Mouse (Mus musculus): ENCODE results near the gene A4galt. TPM values are rescaled to one million over a fixed set of nuclear protein-coding genes. Genes with fewer than 3 reads are reported as not detected.
A peak's percentile ranks its signal among the peaks of the same experiment; 100 is the strongest.

A4galt gene
- polyA plus RNA-seq, 1 experiment from 2014 or later = 1.3 TPM

DNA sequence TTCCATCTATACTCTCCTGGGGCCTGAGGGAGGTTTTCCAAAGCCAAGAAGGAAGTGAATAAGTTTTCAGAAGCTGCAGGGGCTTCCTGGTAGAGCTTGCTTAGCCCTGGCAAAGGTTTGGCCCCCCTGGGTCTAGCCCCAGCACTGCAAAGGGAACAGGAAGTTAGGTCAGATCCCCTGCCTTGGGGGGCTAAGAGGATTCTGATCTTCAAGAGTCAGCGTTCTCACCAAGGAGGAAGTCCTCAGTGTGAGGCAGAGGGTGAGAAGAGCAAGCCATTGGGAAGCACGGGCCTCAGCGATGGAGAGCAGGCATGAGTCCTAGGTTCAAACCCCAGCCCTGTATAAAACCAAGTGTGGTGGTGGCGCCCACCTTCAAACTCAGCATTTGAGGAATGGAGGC is 4.9 kb upstream of the A4galt start:
- Histone ChIP-seq H3K9ac (no peak overlapping the region), H3K9me3 (no peaks in the 10 kb centered on the region), H3K36me3 (replicated peaks) (no peaks in the 10 kb centered on the region), H3K4me3 (replicated peaks) (no peak overlapping the region), H3K4me2 (no peak overlapping the region), H3K27ac (no peak overlapping the region), H3K4me1 (peaks cover 3% of the 10 kb centered on the region), H3K27me3 (peaks cover 17% of the 10 kb centered on the region)
- WGBS = 85% methylated on average over 4 of the region's 4 CpGs
- ATAC-seq (ENCODE audit: low FRiP score) = no peak

DNA sequence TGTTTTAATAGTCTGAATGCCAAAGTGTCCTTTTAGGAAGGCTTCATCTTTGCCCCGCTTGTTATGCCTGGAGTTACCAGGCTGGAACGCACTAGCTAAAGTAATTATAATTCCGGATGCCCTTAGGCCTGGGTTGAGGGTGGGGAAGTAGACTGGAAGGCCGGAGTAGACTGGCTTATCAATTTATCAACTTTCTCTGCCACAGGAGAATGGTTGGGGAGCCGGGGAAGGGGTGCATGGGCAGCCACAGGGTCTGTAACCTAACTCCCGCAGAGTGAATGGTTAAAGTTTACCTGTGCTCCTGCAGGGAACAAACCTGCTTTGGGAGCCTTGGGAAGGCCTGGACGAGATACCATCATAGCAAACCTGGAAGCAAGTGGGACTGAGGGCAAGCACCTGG is 4.4 kb upstream of the A4galt start:
- Histone ChIP-seq H3K4me1 (peaks cover 8% of the 10 kb centered on the region), H3K9me3 (no peaks in the 10 kb centered on the region), H3K27me3 (peaks cover 22% of the 10 kb centered on the region), H3K4me3 (replicated peaks) (no peak overlapping the region), H3K27ac (no peak overlapping the region), H3K4me2 (no peak overlapping the region), H3K36me3 (replicated peaks) (no peaks in the 10 kb centered on the region), H3K9ac (no peak overlapping the region)
- 87% methylated on average over 7 of the region's 7 CpGs for WGBS
- no peak for ATAC-seq (ENCODE audit: low FRiP score)

DNA sequence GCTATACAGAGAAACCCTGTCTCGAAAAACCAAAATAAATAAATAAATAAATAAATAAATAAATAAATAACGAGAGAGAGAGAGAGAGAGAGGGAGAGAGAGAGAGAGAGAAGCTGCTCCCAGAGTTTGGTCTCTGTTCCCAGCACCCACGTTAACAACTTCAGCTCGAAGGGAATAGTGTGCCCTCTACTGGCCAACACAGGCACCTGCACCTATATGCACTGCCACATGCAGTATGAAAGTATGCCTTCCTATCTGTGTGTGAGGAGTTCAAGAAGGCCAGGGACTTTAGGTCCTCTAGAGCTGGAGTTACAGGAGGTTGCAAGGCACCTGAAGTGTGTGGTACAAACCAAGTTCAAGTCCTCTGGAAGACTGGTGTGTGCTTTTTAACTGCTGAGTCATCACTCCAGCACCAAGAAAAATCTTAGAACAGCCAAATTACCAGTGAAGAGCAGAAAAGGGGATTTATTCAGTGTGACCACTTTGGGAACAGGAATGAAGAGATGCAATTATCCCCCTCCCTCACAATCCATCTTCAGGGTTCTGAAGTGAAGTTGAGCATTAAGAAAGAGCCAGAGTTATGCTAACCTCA is 3.7 kb upstream of the A4galt start:
- Histone ChIP-seq H3K27ac (no peak overlapping the region), H3K4me1 (peaks cover 14% of the 10 kb centered on the region), H3K9ac (no peak overlapping the region), H3K27me3 (peaks cover 29% of the 10 kb centered on the region), H3K36me3 (replicated peaks) (no peaks in the 10 kb centered on the region), H3K4me3 (replicated peaks) (no peak overlapping the region), H3K4me2 (no peak overlapping the region), H3K9me3 (no peaks in the 10 kb centered on the region)
- 93% methylated on average over 4 of the region's 4 CpGs for WGBS
- ATAC-seq (ENCODE audit: low FRiP score) = no peak

DNA sequence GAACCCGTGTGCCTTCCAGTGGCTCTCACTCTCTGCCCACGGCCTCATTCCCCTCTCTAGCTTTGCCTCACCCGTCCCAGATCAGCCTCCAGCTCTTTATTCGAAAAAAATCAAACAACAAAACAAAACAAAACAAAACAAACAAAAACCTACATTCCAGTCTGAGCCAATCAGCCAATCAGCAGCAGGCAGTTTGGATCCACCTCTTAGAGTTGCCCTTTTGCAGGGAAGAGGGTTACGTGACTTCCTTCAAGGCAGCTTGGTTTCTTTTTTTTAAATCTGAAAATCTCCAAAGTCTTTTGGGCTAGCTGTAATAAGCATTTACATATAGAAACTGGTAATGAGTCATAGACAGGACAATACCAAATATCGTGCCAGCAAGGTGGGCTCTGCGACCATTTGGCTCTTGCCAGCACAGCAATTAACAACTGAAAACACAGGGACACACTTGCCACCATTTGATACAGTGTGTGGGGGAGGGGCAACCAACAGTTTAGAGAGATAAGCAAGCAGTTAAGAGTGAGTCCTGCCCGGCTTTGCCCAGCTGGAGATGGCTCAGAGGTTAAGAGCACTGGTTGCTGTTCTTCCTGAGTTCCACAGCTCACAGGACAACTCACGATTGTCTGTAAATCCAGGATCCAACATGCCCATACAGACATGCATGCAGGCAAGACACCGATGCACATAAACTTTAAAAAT is 2.9 kb upstream of the A4galt start:
- Histone ChIP-seq H3K9me3 (no peaks in the 10 kb centered on the region), H3K9ac (no peak overlapping the region), H3K4me1 (peaks cover 14% of the 10 kb centered on the region), H3K27me3 (peaks cover 36% of the 10 kb centered on the region), H3K36me3 (replicated peaks) (no peaks in the 10 kb centered on the region), H3K4me2 (no peak overlapping the region), H3K27ac (no peak overlapping the region), H3K4me3 (replicated peaks) (no peak overlapping the region)
- no peak for ATAC-seq (ENCODE audit: low FRiP score)
- WGBS = 82% methylated on average over 10 of the region's 10 CpGs

DNA sequence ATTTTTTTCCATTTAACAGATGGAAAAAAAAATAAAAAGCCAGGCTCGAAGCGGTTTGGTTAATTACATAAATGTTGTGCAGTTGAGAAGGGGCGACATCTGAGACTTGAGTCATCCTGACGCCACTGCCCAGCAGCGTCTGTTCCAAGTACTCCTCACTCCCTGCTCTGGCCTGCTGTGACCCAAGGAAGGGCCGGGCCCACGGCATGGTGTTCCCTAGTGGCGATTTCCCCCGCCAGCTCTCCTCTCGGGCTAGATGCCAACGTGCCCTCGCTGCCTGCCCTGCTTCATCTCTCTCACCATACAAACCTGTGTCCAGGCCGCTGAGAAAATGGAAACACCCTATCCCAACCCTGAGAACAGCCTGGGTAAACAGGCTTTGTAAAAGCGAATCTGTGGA is 486 bp upstream of the A4galt start:
- Histone ChIP-seq H3K9ac (no peak overlapping the region), H3K27ac (no peak overlapping the region), H3K36me3 (replicated peaks) (no peaks in the 10 kb centered on the region), H3K4me1 (peaks cover 14% of the 10 kb centered on the region), H3K27me3 (peaks cover 37% of the 10 kb centered on the region), H3K9me3 (no peaks in the 10 kb centered on the region), H3K4me2 (peak overlapping the region; percentile 81; the same call in 1 of the 2 replicates), H3K4me3 (replicated peaks) (no peak overlapping the region)
- no peak for ATAC-seq (ENCODE audit: low FRiP score)
- 82% methylated on average over 14 of the region's 14 CpGs for WGBS

DNA sequence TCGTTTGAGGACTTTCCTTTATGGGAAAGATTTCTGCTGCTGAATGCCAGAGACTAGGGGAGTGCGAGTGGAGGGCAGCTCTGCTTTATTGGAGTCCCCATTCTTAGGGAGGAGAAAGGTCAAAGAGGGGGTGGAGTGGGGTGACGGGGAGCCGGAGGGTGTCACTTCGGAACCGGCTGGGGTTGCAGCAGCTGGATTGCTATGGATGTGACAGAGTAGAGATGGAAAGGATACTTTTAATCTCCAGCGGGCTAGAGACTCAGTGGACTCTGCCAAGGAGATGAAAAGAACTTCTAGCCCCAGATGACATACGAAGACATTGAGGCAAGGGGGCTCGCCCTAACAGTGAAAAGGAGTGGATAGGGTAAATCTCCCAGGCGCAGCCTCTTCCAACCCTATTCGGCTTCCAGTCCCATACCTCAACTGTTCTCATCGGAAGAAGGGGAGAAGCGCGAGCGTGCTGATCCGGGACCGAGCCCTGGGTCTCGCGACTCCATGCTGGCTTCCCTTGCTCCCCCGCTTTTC is 861 bp downstream of the A4galt start:
- Histone ChIP-seq H3K4me3 (replicated peaks) (peak overlapping the region; percentile 45), H3K9ac (peak overlapping the region; percentile 53), H3K9me3 (no peaks in the 10 kb centered on the region), H3K4me2 (peak overlapping the region; percentile 81), H3K36me3 (replicated peaks) (no peaks in the 10 kb centered on the region), H3K27me3 (peaks cover 37% of the 10 kb centered on the region), H3K4me1 (peaks cover 14% of the 10 kb centered on the region), H3K27ac (no peak overlapping the region)
- 1% methylated on average over 20 of the region's 20 CpGs for WGBS
- no peak for ATAC-seq (ENCODE audit: low FRiP score)

DNA sequence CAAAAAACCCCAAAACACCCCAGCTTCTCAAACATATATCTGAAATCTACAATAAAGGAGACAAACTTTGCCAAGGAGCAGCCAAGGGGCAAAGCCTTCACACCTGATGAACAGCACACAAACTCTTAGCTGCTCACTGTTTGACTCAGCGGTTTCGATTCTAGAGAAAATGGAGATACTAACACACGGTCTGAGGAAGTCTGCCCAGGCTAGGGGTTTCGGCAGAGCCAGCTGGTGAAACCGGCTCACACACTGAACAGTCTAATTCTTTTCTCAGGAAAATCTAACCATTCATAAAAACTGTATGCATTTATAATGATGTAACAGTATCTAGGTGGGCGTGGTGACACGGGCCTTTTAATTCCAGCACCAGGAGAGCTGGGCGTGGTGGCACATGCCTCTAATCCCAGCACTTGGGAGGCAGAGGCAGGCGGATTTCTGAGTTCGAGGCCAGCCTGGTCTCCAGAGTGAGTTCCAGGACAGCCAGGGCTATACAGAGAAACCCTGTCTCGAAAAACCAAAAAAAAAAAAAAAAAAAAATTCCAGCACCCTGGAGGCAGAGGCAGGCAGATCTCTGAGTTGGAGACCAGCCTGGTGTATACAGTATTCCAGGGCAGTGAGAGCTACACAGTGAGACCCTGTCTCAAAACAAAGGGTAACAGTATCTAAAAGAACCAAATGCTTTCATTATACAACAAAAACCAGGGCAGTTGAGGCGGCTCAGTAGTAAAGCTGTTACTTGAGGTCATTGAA is 1.9 kb downstream of the A4galt start:
- 87% methylated on average over 12 of the region's 12 CpGs for WGBS
- Histone ChIP-seq H3K9ac (no peak overlapping the region), H3K27ac (no peak overlapping the region), H3K9me3 (no peaks in the 10 kb centered on the region), H3K4me1 (peaks cover 14% of the 10 kb centered on the region), H3K36me3 (replicated peaks) (no peaks in the 10 kb centered on the region), H3K4me2 (no peak overlapping the region), H3K4me3 (replicated peaks) (no peak overlapping the region), H3K27me3 (peaks cover 37% of the 10 kb centered on the region)
- ATAC-seq (ENCODE audit: low FRiP score) = no peak

DNA sequence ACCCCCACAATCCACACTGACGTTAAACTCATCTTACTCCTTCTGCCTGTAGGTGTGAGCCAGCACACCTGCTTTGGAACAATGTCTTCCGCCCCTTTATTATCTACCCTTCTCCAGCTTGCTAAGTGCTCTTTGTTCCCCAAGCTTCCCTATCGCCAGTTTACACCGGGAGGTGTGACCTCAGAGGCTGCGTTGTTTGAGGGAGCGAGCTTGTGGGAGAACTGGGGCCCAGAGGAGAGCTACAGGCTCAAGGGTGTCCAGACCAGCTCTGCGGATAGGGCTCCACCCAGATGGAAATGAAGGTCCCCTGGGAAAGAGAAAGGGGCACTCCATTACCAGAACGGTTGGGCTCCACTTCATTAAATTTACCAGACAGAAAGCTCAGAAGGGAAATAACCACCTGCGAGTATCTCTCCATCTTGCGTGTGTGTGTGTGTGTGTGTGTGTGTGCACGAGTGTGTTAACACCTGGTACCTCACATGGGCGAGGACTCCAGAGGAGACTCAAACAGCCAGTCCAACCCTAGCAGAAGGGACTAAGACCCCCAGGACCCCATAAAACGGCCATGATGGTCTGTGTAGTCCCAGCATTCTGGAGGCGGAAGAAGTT is 3.2 kb downstream of the A4galt start:
- H3K27me3 ChIP-seq = peaks cover 37% of the 10 kb centered on the region
- ATAC-seq (ENCODE audit: low FRiP score) = no peak

DNA sequence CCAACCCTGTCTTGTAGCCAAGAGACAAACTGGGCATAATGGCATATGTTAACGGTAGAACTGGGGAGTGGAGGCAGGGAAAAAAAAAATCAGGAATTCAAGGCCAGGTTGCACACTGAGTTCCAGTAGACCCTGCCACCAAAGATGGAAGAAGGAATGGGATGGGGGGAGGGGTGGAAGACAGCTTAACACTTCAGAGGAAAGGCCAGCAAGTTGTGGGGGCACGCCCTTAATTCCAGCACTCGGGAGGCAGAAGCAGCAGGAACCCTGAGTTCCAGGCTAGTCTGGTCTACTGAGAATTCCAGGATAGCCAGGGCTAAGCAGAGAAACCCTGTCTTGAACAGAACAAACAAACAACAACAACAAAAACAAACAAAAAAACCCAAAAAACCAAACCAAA is 7.2 kb downstream of the A4galt start:
- WGBS = 90% methylated on average over 3 of the region's 3 CpGs
- Histone ChIP-seq H3K27ac (no peak overlapping the region), H3K4me1 (no peaks in the 10 kb centered on the region), H3K4me2 (no peak overlapping the region), H3K9ac (no peak overlapping the region), H3K9me3 (no peaks in the 10 kb centered on the region), H3K27me3 (peaks cover under 1% of the 10 kb centered on the region; the same call in 1 of the 2 replicates), H3K36me3 (replicated peaks) (no peaks in the 10 kb centered on the region), H3K4me3 (replicated peaks) (no peak overlapping the region)
- ATAC-seq (ENCODE audit: low FRiP score) = no peak

More for the DNA sequence above, 3.2 kb downstream of the A4galt start:
- WGBS = 67% methylated on average over 14 of the region's 14 CpGs
- H3K9ac ChIP-seq = no peak overlapping the region
- H3K4me3 ChIP-seq (replicated peaks) = no peak overlapping the region
- H3K9me3 ChIP-seq = no peaks in the 10 kb centered on the region
- H3K4me1 ChIP-seq = peaks cover 14% of the 10 kb centered on the region
- H3K27ac ChIP-seq = no peak overlapping the region
- H3K4me2 ChIP-seq = no peak overlapping the region
- no peaks in the 10 kb centered on the region for H3K36me3 ChIP-seq (replicated peaks)

DNA sequence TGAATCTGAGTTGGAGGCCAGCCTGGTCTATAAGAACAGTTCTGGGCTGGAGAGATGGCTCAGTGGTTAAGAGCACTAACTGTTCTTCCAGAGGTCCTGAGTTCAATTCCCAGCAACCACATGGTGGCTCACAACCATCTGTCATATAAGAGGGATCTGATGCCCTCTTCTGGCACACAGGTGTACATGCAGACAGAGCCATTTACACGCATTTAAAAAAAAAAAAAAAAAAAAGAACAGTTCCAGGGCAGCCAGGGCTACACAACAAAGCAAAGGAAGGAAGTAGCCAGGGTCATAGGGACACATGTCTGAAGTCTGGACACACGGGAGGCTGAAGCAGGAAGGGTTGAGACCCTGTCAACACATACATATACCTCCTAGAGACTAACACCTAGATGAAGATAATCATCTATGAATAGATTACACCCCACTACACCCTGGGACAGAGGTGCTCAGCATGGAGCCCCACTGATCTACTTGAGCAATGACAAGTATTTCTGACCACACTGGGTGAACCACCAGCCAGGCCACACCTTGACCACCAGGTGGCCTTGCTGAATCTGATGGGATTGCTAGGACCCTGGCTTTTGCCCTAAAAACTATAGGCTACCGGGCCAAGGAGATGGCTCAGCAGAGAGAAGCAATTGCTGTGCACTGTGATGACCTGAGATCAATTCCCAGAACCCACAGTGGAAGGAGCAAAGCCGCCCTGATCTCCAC is 9.5 kb downstream of the A4galt start:
- Histone ChIP-seq H3K27me3 (no peaks in the 10 kb centered on the region), H3K27ac (no peak overlapping the region), H3K9me3 (no peaks in the 10 kb centered on the region), H3K9ac (no peak overlapping the region), H3K4me3 (replicated peaks) (no peak overlapping the region), H3K4me2 (no peak overlapping the region), H3K36me3 (replicated peaks) (no peaks in the 10 kb centered on the region), H3K4me1 (no peaks in the 10 kb centered on the region)
- 83% methylated on average over 4 of the region's 4 CpGs for WGBS
- ATAC-seq (ENCODE audit: low FRiP score) = no peak

DNA sequence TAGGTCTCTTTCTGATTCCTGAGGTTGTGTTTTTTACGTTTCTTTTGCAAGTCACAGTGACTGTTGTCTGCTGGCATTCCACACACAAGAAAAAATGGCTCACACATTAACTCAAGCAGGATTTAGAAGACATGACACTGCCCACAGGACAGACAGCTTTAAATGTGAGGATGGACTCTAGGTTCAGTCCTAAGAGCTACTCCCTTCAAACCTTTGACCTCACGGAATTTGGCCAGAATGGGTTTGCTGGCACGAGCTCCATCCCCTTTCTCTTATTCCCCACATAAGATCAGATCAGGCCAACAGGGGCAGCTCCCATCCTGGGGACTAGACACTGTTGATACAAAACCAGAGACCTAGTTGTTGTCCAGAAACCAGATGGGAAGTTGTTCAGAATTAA is 10.1 kb downstream of the A4galt start:
- Histone ChIP-seq H3K4me1 (no peaks in the 10 kb centered on the region), H3K9ac (no peak overlapping the region), H3K36me3 (replicated peaks) (no peaks in the 10 kb centered on the region), H3K27ac (no peak overlapping the region), H3K4me2 (no peak overlapping the region), H3K9me3 (no peaks in the 10 kb centered on the region), H3K4me3 (replicated peaks) (no peak overlapping the region), H3K27me3 (0 out of 2 replicates have a peak, but pooled peaks cover 4% of the 10 kb centered on the region)
- 76% methylated on average over 3 of the region's 3 CpGs for WGBS
- no peak for ATAC-seq (ENCODE audit: low FRiP score)
